Mouse (Mus musculus): Measurements from ENCODE around the gene Naa11.

The Naa11 gene

GRCm38 (mm10) chr5:97392160-97392559 lies at the start of gene Naa11:
Gene Naa11, minus strand, starts transcription at chr5:97392379.
- DNase-seq (ENCODE audit: extremely low spot score, low spot score), result no peak

DNA sequence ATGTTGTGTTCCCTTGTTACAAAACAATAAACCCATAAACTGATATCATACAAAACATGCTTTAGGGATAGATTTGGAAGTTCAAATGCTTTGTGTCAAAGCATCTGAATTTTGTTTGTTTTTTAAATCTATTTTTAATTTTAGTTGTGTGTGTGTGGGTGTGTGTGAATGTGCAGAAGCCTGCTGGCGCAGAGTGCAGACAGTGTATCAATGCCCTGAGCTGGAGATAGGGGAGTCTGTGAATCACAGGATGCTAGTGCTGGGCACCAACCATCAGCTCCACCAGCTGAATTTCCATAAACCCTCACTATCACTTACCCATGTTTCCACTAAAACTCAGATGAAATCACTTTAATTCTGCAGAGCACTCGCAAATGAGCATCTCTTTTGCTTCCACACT lies 40.3 kb upstream of the Naa11 start:
- no peak for DNase-seq (ENCODE audit: extremely low spot score, low spot score)

- DNase-seq (ENCODE audit: extremely low spot score, low spot score), result no peak
Observed at GRCm38 (mm10) chr5:97429976-97430375, 37.8 kb upstream of the Naa11 start.

DNA sequence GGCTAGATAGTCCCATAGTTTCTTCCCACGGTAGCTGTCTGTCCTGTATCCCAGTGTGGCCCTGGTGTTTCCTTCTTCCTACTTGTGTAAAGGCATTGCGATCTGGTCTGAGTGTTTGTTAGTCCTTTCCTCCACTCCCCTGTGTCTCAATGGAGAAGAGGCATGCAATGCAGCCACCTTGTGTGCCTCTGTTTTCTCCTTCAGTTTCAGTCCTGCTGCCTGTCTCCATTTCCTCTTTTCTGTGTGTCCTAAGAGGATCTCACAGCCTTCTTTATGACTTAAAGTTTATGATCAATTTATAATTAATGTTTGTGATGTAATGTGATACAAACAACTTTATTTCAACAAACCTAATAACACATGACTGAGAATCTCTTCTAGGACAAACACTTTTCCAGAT lies 29.5 kb upstream of the Naa11 start:
- DNase-seq (ENCODE audit: extremely low spot score, low spot score), result no peak

GRCm38 (mm10) chr5:97417185-97417584 lies 25.0 kb upstream of the Naa11 start:
- no peak for DNase-seq (ENCODE audit: extremely low spot score, low spot score)

GRCm38 (mm10) chr5:97415837-97416236 lies 23.7 kb upstream of the Naa11 start:
- no peak for DNase-seq (ENCODE audit: extremely low spot score, low spot score)

DNA sequence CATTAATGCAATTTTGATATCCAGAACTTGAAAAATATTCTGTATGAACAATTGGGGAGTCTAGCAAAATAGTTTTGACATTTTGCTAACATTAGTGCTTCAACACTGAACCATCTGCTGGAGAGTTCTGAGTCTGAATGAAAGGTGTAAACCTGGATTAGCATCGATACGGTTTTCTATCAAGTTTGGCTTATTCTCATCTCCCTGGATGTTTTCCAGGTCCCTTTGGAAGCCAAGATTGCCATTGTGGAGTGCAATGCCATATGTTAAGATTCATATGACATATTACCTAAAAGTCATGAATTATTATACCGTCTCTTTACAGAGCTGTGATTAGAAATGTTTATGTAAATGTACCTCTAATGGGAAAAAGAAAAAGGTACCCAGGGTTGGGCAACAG lies 21.5 kb upstream of the Naa11 start:
- no peak for DNase-seq (ENCODE audit: extremely low spot score, low spot score)

DNA sequence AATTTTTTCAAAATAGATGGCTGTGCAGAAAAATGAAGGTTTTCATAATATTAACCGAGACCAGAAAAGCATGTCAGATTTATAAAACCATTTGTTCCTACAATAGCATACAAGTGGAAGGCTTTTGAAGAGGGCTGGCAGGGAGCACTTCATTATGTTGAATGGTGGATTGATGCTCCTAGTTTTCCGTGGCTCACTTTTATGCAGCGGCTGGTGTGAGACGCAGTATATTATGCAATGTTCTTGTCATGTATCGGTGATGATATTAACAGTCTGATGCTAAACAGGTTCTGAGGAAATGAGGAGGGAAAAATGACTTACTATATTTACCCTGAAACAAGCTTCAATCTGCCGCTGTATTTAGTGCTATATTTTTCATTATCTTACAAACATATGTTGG lies 18.0 kb upstream of the Naa11 start:
- no peak for DNase-seq (ENCODE audit: extremely low spot score, low spot score)

DNA sequence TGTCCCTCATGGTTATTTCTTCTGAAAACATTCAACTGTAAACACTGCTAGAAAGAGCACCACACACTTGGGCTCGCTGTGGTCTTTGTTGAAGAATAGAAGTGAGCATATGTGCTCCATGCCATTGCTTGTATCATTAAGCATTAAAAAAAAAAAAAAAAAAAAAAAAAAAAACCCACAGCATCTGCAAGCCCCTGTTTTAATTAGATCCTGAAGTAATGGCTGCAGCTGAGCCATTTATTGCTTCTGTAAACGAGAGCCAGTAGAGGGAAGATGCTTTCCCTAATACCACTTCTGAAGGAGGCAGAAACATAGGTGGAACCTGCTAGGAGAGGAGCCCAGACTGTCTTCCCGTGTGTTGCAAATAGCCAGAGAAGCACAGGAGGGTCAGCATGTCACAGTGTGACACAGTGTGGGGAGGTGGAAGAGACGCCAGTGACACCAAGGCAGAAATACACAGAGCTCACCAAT lies 17.1 kb upstream of the Naa11 start:
- no peak for DNase-seq (ENCODE audit: extremely low spot score, low spot score)

DNA sequence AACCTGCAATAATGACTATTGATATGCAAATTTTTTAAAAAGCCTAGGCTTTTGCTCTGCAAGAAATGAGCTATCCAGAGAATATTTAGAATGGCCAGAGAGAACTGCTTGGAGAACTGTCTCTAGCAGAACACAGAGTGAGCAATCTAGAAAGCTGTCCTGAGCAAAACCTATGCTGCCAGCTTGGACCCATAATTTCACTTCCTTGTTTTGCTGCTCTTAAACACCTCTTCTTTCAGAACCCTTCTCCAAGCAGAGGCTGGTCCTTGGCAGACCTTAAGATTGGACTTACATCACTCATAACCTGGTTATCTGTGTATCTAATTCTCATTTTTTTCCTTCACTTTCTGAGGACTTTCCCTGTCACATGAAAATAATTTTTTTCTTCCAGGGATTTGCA lies 8.9 kb upstream of the Naa11 start:
- DNase-seq (ENCODE audit: extremely low spot score, low spot score), result no peak

DNA sequence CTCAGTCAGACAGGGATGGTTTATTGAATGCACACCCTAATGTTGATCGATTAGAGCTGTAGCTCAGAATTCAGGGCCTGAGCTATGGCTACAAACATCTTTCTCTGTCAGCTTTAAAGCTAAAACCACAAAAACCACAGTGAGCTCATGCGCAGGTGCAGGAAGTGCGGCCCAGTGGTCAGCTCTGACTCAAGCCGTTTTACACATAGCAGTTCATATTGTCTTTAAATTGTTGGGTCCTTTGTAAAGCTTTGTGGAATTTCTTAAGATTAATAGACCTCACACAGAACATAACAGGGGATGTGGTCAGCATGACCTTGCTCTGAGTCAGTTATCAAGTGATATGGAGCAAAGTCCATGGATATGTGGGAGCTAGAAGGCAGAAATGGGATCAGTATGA lies 5.4 kb upstream of the Naa11 start:
- no peak for DNase-seq (ENCODE audit: extremely low spot score, low spot score)

GRCm38 (mm10) chr5:97387622-97388021 lies 4.6 kb downstream of the Naa11 start:
- DNase-seq (ENCODE audit: extremely low spot score, low spot score), result no peak

- no peak for DNase-seq (ENCODE audit: extremely low spot score, low spot score)
Observed at GRCm38 (mm10) chr5:97384399-97384798, 7.8 kb downstream of the Naa11 start.

- DNase-seq (ENCODE audit: extremely low spot score, low spot score), result no peak
Observed at GRCm38 (mm10) chr5:97382548-97383222, 9.5 kb downstream of the Naa11 start.

- no peak for DNase-seq (ENCODE audit: extremely low spot score, low spot score)
Observed at GRCm38 (mm10) chr5:97379976-97380375, 12.2 kb downstream of the Naa11 start.

DNA sequence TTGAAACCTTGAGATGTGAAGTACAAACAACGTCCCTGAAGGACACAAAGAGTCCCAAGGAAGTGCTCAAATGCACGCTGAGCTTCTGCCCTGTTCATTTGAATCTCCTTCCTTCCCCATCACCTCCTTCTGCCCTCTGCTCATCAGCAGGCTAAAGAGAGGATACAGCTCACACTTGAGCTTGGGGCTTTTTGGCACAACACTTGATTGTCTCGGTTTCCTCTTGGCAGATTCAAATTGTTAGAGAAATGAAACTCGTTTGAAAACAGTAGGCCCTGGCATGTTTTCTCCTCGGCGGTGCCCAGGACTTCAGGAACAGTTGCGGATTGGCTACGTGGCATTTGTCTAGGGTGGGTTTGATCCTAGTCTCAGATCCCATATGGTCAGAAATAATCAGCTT lies 27.4 kb downstream of the Naa11 start:
- DNase-seq (ENCODE audit: extremely low spot score, low spot score), result no peak

GRCm38 (mm10) chr5:97364252-97364651 lies 27.9 kb downstream of the Naa11 start:
- DNase-seq (ENCODE audit: extremely low spot score, low spot score), result no peak

DNA sequence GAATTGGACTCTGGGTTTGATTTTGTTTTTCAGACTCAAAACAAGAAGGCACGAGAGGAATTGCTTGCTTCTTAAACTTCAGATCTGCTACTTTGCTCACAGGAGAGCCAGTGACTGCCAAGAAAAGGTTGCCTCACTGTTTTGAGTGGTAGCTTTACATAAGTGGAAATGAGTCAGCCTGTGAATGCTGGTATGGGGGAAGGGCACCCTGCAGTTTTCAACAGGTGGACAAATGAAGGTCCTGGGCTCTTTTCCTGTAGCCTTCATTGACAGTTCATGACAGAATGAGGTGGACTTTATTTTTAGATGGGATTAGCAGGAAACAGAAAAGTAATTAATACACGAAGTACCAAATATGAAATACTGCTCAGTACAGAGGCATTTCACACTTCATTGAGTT lies 29.6 kb downstream of the Naa11 start:
- DNase-seq (ENCODE audit: extremely low spot score, low spot score), result no peak

GRCm38 (mm10) chr5:97359104-97359503 lies 33.1 kb downstream of the Naa11 start:
- DNase-seq (ENCODE audit: extremely low spot score, low spot score), result no peak

DNA sequence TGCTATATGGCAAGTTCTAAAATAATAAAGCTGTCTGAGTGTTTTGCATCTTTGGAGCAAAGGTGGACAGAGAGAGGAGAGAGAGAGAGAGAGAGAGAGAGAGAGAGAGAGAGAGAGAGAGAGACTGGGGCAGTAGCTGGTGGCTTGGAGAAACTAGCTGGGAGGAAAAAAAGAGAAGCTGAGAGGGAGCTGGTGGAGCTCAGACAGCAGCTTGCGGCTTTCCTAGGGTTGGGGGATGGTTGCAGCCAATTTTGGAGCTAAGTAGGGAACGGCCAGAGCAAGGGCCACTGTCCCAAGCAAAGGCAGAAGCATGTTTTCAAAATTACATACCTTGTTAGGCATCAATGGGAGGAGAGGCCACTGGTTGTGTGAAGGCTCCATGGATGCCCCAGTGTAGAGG lies 36.0 kb downstream of the Naa11 start:
- DNase-seq (ENCODE audit: extremely low spot score, low spot score), result no peak

- no peak for DNase-seq (ENCODE audit: extremely low spot score, low spot score)
Observed at GRCm38 (mm10) chr5:97355152-97355551, 37.0 kb downstream of the Naa11 start.

- DNase-seq (ENCODE audit: extremely low spot score, low spot score), result no peak
Observed at GRCm38 (mm10) chr5:97348760-97349159, 43.4 kb downstream of the Naa11 start.

DNA sequence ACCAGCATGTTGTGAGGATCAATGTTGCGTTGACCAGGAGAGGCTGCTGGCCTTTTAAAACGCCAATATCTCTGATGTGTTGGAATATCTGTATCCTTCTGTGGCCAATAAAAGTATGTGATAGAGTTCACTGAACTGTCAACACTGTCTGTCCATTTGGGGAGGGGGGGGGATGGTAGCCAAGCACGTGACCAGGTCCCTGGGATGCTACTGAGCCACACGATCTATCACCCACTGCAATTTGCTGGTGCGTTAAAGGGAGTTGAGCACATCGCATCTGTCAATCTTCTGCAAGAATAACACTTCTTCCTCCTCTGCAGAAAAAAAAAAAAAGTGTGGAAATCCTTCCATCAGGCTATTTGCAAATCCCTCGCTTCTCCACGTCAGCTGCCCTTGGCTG lies 43.9 kb downstream of the Naa11 start:
- DNase-seq (ENCODE audit: extremely low spot score, low spot score), result no peak

Measured in neural tube, embryonic 10.5 days (tissue).